Mouse (Mus musculus) liver, adult 2 months (tissue): Measurements from ENCODE around the gene Gpatch11.

Experiments used
- CTCF ChIP-seq: fragments of 200-500 bp; IDR thresholded peaks from 2 replicates; pipeline ENCODE4 v1.5.1; 2011; ENCODE audit warnings: low read depth, low read length, control low read depth
- POLR2A ChIP-seq: fragments of 200-500 bp; IDR thresholded peaks from 2 replicates; pipeline ENCODE4 v1.6.1; 2011; ENCODE audit warnings: low read length, control low read depth; ENCODE audit not compliant: insufficient read depth; ENCODE audit errors: extremely low read depth

- no peak for TF ChIP-seq POLR2A
- TF ChIP-seq CTCF = no peak
These were observed 43.7 kb upstream of the Gpatch11 start for GRCm38 (mm10) chr17:78791690-78792070.
